Mouse (Mus musculus) fibroblast of lung, adult 2 months (primary cell): ENCODE measurements around the gene Cdh15.

Source experiments
- DNase-seq: peaks from one replicate; pipeline ENCODE4 v3.0.0-alpha.2; 2011; ENCODE audit warnings: low read depth

Cdh15 gene

DNA sequence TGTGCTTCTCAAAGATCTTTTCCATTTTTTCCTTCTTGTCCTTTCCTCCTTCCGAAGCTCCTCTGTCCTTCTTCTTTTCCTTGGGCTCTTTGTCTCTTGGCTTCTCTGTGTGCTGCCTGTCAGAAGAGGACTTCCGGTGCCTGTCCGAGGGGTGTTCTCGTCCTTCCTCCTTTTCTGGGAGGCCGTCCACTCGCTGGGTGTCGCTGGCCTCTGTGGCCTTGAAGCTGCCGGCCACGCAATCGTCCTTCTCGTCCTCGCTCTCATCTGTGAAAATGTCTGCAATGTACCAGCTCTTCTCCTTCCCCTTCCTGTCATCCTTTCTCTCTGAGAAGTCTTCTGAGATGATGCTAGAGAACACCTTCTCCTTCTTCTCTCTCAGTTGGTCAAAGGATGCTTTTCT lies 45.7 kb downstream of the Cdh15 start:
- no peak for DNase-seq

- no peak for DNase-seq
These were observed 48.6 kb downstream of the Cdh15 start for GRCm38 (mm10) chr8:122896317-122896716.

- no peak for DNase-seq
These were observed 49.4 kb downstream of the Cdh15 start for GRCm38 (mm10) chr8:122897200-122897599.

DNA sequence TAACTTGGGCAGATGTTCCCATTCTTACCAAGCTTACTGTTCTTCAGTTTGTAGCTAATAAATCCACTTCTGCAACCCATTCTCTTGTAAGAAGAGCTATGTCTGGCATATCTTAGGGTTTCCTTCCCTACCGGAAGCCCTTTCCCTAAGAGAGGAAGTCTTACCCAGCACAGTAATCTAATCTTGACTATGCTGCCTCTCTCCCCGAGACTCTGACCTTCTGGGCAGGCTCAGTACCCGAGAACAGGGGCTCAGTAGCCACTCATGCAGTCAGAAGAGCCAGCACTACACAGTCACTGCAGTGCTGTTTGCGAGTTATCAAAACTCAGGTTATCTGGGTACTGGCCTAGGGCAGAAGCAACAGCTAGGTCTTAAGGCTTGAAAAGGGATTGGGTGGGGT lies 50.3 kb downstream of the Cdh15 start:
- no peak for DNase-seq

DNA sequence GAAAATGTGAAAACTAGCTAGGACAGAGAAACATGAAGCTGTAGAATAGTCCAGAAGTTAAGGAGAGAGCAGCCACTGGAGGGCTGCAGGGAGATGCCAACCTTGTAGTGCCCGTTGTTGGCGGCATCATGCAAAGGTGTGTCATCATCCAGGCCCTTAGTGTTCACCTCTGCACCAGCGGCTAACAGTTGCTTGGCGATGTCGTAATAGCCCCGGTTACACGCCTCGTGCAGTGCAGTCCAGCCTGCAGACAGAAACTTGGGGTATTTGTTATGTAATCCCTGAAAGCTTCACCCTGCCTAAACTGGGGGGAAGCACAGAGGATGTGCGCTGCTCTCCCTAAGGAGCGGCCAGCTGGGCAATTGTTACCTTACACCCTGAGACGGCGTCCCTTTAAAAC lies 50.7 kb downstream of the Cdh15 start:
- no peak for DNase-seq

GRCm38 (mm10) chr8:122899085-122899484 lies 51.3 kb downstream of the Cdh15 start:
- no peak for DNase-seq

GRCm38 (mm10) chr8:122901476-122901875 lies 53.7 kb downstream of the Cdh15 start:
- DNase-seq: no peak

- DNase-seq: no peak
These were observed 54.2 kb downstream of the Cdh15 start for GRCm38 (mm10) chr8:122901892-122902515.

DNA sequence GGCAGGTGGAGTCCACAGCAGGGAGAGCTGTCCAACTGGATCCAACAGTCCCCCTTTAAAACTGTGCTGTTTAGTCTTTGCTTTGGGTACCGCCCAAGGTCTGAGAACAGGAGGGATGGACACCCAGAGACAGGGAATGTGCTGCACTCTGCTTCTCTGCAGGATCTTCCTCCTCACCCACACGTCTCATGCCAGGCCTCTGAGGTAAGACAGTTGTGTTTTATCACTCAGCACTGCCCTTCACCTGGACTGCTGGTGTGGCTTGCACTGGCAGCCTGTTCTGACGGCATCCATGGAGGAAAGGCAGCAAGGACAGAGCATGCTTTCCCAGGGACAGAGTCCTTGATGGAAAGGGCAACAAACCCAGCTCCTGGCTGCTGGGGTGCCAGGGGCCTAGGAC lies 54.8 kb downstream of the Cdh15 start:
- DNase-seq: no peak

DNA sequence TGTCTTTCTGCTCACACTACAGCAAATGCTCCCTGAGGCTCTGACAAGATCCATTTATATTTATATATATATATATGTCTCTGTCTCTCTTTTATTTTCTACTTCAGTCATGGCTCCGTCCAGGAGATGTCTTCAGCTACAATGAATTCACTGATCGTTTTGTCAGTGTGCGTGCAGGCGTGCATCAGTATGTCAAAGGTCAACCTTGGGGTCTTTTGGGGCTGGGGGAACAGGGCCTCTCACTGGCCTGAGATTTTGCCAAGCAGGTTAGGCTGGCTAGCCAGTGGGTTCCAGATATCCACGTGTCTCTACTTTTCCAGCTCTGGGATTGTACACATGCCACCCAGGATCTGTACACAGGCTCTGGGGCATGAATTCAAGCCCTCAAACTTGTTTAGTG lies 55.2 kb downstream of the Cdh15 start:
- no peak for DNase-seq

GRCm38 (mm10) chr8:122904496-122904895 lies 56.7 kb downstream of the Cdh15 start:
- no peak for DNase-seq

DNA sequence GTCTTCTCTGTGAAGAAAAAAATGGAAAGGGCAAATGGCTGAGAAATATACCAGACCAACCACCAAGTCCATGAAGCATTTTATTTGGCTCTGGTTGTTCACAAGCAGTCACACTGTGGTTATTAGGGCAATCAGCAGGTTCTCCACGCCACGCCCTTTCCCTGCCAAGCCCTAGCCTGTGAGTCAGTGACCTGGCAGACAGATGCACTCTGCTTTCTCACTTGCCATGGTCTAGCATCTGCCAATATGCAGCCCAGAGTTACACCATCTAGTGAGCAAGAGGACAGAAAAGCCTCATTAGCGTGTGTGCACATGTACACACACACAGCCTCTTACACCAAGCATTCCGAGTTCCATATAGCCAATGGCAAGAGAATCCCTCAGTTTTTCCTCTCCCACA lies 57.6 kb downstream of the Cdh15 start:
- peak; percentile 98 for DNase-seq

GRCm38 (mm10) chr8:122906463-122907021 lies 58.8 kb downstream of the Cdh15 start:
- peak; percentile 98 for DNase-seq

GRCm38 (mm10) chr8:122912150-122912549 lies 64.4 kb downstream of the Cdh15 start:
- DNase-seq: no peak

DNA sequence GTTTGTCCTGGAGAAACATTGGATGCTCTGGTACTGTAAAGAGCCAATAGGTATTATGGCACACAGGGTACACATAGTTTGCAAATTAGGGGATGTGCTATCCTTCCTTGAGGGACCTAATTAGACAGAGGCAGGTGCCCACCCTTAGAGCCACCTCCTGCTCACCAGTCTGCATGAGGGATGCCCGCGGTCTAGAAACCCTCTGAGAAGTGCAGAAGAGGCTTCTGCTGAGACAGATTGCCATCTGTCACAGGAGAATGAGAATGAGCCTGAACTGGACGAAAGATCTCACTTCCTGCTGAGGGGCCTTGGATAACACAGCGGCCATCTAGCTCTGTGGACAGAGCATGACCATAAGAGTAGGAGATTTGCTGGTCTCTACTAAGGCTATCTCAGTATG lies 65.1 kb downstream of the Cdh15 start:
- DNase-seq: no peak

- DNase-seq: no peak
These were observed 69.0 kb downstream of the Cdh15 start for GRCm38 (mm10) chr8:122916766-122917165.
